Mouse (Mus musculus) c-Kit-positive CD71-positive TER-119-negative erythroid progenitor cells, embryonic 14.5 days (primary cell): Measurements from ENCODE around the gene Lrrc7.
A peak's percentile ranks its signal among the peaks of the same experiment; 100 is the strongest.

Experiments
- DNase-seq: peaks from one replicate; pipeline ENCODE4 v3.0.0-alpha.2; 2013; ENCODE audit warnings: low read depth

Gene Lrrc7

DNA sequence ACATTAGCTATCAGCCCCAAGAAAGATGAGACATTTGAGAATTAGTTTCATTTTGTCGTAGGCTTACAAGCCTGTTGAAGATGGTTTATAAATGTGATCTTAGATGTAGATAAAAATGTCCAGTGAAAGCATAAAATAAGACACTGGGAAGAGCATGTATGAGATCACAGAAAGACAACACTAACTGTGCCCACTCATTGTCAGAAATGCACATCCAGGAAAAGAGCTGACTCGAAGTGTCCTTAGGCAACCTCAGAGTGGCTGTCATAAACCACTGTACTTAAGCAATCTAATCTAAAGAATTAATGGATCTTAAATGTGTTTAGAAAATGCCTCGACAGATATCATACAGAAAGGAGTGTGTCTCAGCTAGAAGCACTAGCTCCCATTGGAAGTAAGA lies 196.2 kb downstream of the Lrrc7 start:
- no peak for DNase-seq

- no peak for DNase-seq
Observed at GRCm38 (mm10) chr3:158362091-158362490, 199.9 kb downstream of the Lrrc7 start.

DNA sequence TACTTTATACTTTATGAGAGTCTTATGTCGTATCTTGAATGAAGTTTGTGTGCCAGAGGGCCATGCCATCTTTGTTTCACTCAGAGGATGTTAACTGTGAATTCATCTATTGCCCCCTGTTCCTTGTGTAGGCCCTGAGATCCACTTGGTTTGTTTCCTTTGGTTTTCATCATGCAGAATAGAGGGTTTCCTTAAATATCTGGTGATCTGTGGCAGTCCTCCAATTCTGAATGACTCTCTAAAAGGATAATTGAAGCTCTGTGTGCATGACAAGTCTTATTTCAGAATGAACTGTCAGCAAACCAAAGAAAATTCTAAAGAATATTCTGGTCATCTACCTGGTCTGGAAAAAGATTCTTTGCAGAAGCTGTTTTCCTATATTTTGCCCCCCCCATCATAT lies 205.3 kb downstream of the Lrrc7 start:
- DNase-seq = no peak

DNA sequence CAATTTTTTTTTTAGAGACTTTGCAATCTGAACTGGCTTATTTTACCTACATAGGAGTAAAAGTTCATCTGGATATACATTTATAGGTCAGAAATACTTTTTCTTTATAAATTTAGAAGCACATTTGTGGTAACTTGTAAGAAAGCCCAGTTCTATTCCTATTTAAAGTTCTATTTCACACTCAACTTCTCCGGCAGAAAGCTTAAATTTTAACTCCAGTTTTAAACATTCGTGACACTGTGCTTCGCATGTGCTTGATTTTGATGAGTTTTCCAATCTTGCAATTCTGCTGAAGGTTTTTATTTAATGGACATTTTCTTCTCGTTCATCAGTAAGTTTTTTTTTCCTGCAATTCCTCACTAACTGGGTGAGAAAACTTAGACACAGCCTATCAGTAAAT lies 205.8 kb downstream of the Lrrc7 start:
- no peak for DNase-seq

GRCm38 (mm10) chr3:158340808-158341207 lies 221.2 kb downstream of the Lrrc7 start:
- DNase-seq = no peak

DNA sequence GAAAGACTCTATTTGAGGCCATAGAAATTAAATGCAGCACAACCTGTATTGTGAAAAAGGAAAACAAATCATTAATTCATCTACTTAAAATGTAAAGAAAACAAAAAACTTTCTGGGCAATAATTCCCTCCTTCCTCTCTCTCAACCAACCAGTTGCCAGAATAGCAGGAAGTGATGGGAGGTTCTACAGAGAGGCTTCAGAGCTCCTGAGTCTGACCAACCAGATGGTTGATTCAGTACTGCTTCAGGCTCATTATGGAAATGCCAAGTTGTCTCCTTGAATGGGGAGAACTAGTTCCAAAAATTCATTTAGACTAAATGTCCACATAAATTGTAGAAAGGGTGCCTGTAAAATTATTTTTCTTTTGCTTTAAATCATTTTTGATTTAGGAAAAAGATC lies 231.9 kb downstream of the Lrrc7 start:
- no peak for DNase-seq

GRCm38 (mm10) chr3:158310391-158310790 lies 251.6 kb downstream of the Lrrc7 start:
- DNase-seq = no peak

- DNase-seq = no peak
Observed at GRCm38 (mm10) chr3:158307415-158307814, 254.6 kb downstream of the Lrrc7 start.

DNA sequence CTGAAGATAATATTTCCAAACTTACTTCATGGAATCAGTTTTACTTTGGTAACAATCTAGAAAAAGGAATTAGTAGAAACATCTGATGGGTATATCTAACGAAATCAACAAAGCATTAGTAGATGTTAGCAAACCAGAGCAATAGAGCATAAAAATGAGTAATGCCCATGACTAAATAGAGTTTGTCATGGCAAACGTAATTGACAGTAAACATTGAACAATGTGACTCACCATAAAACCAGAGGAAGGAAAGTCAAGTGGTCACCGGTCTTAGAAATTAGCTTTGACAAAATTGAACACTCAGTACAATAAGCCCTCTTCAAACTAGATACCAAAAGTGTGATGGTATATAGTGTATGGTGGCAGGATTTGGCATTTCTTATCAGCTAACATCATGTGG lies 263.3 kb downstream of the Lrrc7 start:
- no peak for DNase-seq

- no peak for DNase-seq
Observed at GRCm38 (mm10) chr3:158295041-158295440, 267.0 kb downstream of the Lrrc7 start.

DNA sequence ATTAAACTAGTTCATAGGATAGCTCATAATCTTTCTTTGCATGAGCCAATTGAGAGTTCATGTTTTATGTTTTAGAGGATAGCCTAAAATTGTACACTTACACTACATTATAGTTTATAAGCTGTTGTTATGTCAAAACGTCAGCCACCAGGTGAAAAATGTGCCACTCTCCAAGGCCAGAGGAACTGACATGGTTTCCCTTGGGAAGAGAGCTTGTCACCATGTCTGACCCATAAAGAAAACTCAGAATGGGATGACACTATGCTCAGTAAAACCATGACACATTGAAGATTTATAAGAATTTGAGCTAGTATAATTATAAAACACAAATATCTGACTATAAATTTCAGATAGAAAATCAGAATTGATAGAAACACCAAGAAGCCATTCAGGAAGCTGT lies 277.6 kb downstream of the Lrrc7 start:
- DNase-seq = no peak

GRCm38 (mm10) chr3:158278631-158279030 lies 283.4 kb downstream of the Lrrc7 start:
- no peak for DNase-seq

- DNase-seq = no peak
Observed at GRCm38 (mm10) chr3:158272700-158273099, 289.3 kb downstream of the Lrrc7 start.

GRCm38 (mm10) chr3:158270887-158271286 lies 291.1 kb downstream of the Lrrc7 start:
- no peak for DNase-seq

- no peak for DNase-seq
Observed at GRCm38 (mm10) chr3:158252576-158252975, 309.4 kb downstream of the Lrrc7 start.

- DNase-seq = no peak
Observed at GRCm38 (mm10) chr3:158247672-158248071, 314.3 kb downstream of the Lrrc7 start.

DNA sequence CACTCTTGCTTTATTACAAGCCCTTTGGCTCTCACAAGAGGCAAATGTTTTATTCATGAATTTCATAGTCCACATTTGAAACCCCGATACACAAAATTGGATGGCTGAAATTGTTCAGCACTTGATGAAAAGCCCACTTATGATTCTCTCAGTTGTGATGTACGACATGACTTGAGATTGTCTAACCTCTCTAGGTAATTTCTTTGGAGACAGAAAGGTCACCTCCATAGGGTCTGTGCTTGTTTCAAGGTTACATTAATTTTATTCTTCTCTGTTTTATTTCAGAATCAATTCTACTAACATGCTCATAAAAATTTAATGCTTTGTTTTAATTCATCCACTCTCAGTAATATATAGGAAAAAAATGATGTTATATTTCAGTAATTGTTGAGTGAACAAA lies 351.4 kb downstream of the Lrrc7 start:
- no peak for DNase-seq

DNA sequence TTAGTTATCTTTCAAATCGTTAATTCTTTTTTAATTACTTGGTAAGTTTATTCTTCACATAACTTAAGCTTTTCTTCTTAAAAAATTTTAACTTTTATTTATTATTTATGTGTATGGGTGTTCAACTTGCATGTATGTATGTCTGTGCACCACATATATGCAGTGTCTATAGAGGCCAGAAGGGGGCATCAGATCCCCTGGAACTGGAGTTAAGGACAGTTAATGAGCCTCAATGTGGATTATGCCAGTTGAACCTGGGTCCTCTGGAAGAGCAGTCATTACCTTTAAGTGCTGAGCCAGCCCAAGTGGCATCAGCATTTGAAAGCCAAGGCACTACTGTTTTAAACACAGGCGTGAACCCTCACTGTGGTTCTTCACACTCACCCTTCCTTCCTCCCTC lies 352.0 kb downstream of the Lrrc7 start:
- peak; percentile 9 for DNase-seq

GRCm38 (mm10) chr3:158207840-158208239 lies 354.2 kb downstream of the Lrrc7 start:
- no peak for DNase-seq

DNA sequence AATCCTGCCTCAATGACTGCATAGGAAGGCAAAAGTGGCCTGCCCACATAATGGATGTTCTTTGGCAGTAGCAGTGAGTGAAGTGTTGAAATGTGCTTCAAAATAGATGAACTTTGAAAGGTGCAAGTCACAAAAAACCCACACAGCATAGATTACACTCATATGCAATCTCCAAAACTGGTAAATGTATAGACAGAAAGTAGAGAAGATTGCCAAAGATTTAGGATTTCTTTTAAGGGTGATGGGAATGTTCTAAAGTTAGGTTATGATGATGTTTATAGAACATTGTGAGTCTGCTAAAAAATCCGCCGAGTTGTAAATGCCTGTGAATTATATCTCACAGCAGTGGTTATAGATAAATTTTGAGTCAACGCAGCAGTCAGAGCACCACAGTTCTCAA lies 359.2 kb downstream of the Lrrc7 start:
- DNase-seq = no peak

DNA sequence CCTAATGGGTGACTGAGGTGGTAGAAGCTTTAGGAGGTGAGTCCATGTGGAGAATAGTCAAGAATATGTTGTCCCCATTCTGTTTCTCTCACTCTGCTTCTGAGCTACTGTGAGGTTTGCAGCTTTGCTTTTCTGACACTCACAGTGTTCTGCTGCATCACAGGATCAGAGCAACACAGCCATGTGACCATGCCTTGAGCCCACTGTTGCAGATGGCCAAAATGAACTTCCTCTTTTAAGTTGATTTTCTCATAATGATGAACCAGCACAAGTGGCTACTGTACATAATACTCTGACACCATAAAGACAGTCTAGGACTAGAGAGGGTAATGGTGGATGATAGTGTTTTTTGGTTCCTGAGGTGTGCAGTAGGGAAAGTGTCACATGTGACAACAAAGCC lies 366.6 kb downstream of the Lrrc7 start:
- DNase-seq = no peak

DNA sequence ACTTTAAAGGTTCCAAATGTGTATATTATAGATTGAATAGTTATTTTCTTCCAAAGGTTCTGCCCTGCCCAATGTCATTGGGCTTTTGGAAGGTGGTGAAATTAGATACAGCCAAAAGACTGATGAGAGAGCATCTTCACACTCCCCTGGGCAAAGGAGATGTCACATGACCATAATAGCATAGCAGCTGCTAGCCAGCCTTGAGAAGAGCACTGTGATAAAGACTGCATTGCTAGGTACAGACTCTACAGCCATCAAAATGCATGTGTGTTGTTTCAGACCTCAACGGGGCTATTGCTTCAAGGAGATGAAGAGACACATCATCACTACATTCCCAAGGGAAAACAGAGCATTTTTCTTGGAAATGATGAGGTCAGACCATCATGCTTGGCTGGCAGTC lies 368.8 kb downstream of the Lrrc7 start:
- no peak for DNase-seq

DNA sequence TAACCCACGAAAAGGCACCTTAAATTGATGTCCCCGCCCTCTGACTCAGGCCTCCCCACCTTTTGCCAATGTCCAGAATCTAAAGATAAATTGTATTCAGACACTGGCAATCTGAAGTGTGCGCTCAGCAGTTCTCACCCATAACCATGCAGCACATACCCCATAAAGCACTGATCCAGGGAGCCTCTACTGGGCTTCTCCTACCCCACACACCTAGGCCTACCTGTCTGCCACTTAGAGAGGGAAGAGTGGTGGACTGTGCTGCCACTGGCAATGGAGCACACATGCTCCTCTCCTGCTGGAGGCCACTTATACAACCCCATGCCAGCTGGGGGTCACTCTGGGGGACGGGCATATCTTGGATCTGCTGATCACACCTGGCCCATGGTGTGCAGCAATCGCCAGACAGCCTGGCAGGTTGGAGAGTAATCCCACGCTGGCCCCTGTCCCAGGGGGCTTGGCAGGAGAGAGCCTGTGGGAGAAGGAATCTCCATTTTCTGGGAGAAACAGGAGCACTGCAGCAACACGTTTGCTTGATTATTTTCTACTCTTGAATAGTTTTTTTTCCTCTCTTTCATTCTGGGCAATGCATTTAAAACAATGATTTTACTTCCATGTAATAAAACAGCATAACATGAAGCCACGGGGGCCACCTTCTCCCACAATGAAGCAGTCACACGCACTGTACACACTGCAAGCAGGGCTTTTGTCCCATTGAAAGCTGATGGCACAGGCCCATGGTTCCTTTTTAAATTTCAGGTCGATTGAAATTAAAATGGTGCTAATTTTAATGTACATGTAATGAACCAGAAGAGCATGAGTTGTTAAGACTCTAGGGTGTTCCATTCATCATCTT lies 386.9 kb downstream of the Lrrc7 start:
- DNase-seq = no peak

GRCm38 (mm10) chr3:158169180-158169579 lies 392.8 kb downstream of the Lrrc7 start:
- DNase-seq = no peak
